Mouse (Mus musculus): ENCODE results near the gene Wnt8b.

DNA sequence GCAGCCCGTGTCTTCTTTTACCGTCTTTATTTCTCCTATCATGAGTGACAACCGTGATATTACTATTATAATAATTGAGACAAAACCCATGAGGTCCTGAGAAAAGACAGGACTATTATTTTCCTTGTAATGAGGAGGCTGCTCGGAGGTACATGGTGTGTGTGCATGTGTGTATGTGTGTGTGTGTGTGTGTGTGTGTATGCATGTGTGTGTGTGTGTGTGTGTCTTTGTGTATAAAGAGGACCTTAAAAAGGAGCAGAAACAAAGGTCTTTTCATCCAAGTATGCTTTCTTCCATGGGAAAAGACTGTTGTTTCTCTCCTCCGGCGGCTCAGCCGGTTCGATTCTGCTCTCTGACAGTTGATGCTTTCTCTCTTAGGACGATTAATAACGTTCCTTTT is 3.7 kb downstream of the Wnt8b start:
- TF ChIP-seq CTCF (IDR thresholded peaks at IDR 0.05; ENCODE audit: low read depth) (no peak), EP300 (optimal IDR thresholded peaks at IDR 0.05) (no peak)
